ENCODE assay signal across 16 mouse cellular contexts in the genomic region with DNA sequence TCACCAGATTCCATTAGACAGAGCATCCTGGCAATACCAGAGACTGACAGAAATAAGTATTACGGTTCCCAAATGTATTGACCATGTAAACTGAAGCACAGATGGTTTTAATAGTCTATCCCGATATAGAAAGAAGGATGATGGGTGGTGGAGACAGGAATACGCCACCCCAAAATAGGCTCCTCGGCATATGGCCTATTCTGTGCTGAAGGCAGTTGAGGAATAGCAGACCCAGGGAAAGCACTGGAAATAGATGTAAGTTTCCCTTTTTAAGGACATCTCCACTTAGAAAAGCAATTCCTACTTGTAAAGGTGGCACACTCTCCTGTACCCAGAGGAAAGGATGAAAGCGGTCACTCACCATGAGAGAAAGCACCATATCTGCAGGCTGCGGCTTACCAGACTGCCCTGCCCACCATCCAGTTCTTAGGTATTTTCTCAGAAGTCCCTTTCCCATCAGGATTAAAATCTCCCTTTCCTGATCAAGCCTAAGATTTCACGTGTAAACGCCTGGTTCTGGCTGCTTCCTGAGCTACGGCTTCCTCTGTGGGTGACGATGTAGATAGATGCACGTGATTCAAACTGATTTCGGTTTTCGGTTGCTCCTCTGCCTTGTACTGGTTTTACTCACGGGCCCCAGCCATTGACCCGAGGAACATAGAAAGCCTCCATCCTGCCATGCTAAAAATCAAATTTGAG. TPM values are rescaled to one million over a fixed set of nuclear protein-coding genes. Genes with fewer than 3 reads are reported as not detected.
DNase-seq lines count a peak whose midpoint lies in the region; ATAC-seq and TF ChIP-seq lines count a peak whose summit lies in the region.
"Had no signal": no experiment of that assay in that cellular context is flagged by ENCODE, and none has a peak within 500 bp of the region (broad histone marks: within the 10 kb centered on the region; RNA-seq: fewer than 3 reads in every experiment).

No protein-coding gene starts in this region.

- intact Hi-C loops in left cerebral cortex, adult 2 months (cut with DNase I), result no loop called here

- H3K4me1 ChIP-seq in embryonic facial prominence, embryonic 14.5 days (ENCODE audit: control insufficient read depth, insufficient read depth, low read length), result 0 out of 2 replicates have a peak, but pooled peaks cover 3% of the 10 kb centered on the region
- H3K4me1 ChIP-seq in embryonic facial prominence, embryonic 10.5 days, result peaks cover 3% of the 10 kb centered on the region; the same call in 1 of the 2 replicates
- peaks cover 37% of the 10 kb centered on the region for H3K4me1 ChIP-seq in midbrain, embryonic 10.5 days
- H3K4me1 ChIP-seq in midbrain, embryonic 16.5 days (ENCODE audit: control insufficient read depth, insufficient read depth, low read length), result peaks cover 6% of the 10 kb centered on the region; the same call in 1 of the 2 replicates
- peaks cover 6% of the 10 kb centered on the region; the same call in 1 of the 2 replicates for H3K4me1 ChIP-seq in kidney, embryonic 16.5 days (ENCODE audit: insufficient read depth, low read length)
- H3K4me1 ChIP-seq: megakaryocyte, embryonic 14.5 days had no signal

- no peak overlapping the region for H3K4me3 ChIP-seq in embryonic facial prominence, embryonic 14.5 days (ENCODE audit: low read depth, low read length)
- no peak overlapping the region for H3K4me3 ChIP-seq in embryonic facial prominence, embryonic 10.5 days
- no peak overlapping the region for H3K4me3 ChIP-seq in midbrain, embryonic 10.5 days
- no peak overlapping the region for H3K4me3 ChIP-seq in midbrain, embryonic 16.5 days (ENCODE audit: low read depth, low read length)
- H3K4me3 ChIP-seq in left cerebral cortex, adult 2 months, result no peak overlapping the region
- no peak overlapping the region for H3K4me3 ChIP-seq in kidney, embryonic 16.5 days (ENCODE audit: low read length)
- H3K4me3 ChIP-seq: lung, embryonic 15.5 days; megakaryocyte, embryonic 14.5 days had no signal

- WGBS in embryonic facial prominence, embryonic 14.5 days, result 68% methylated on average over 15 of the region's 15 CpGs
- 87% methylated on average over 15 of the region's 15 CpGs for WGBS in embryonic facial prominence, embryonic 10.5 days
- 78% methylated on average over 15 of the region's 15 CpGs for WGBS in midbrain, embryonic 10.5 days
- WGBS in midbrain, embryonic 16.5 days, result 47% methylated on average over 15 of the region's 15 CpGs
- WGBS in kidney, embryonic 16.5 days, result 77% methylated on average over 15 of the region's 15 CpGs

- ATAC-seq in embryonic facial prominence, embryonic 14.5 days (ENCODE audit: low read depth), result no peak
- ATAC-seq in midbrain, embryonic 16.5 days, result no peak
- ATAC-seq in kidney, embryonic 16.5 days (ENCODE audit: low FRiP score, low TSS enrichment), result no peak
- ATAC-seq: inflammation-experienced regulatory T-cells, adult 6 months had no signal

- H3K9me3 ChIP-seq in embryonic facial prominence, embryonic 14.5 days (ENCODE audit: control insufficient read depth, low read length), result no peaks in the 10 kb centered on the region
- H3K9me3 ChIP-seq in embryonic facial prominence, embryonic 10.5 days, result no peaks in the 10 kb centered on the region
- H3K9me3 ChIP-seq in midbrain, embryonic 10.5 days (replicated peaks), result no peaks in the 10 kb centered on the region
- H3K9me3 ChIP-seq in midbrain, embryonic 16.5 days (replicated peaks; ENCODE audit: control insufficient read depth, low read length, poor library complexity, severe bottlenecking), result no peaks in the 10 kb centered on the region
- H3K9me3 ChIP-seq in kidney, embryonic 16.5 days (ENCODE audit: low read length), result no peaks in the 10 kb centered on the region
- H3K9me3 ChIP-seq: lung, embryonic 15.5 days; megakaryocyte, embryonic 14.5 days had no signal

- DNase-seq in embryonic facial prominence, embryonic 14.5 days (ENCODE audit: low spot score), result peak; percentile 6
- DNase-seq in embryonic facial prominence, embryonic 10.5 days (ENCODE audit: low spot score), result no peak
- DNase-seq in midbrain, embryonic 10.5 days (ENCODE audit: low spot score), result no peak
- DNase-seq in left cerebral cortex, adult 2 months (ENCODE audit: extremely low spot score in 1 of 2, low spot score in 2 of 2), result no peak
- peak; percentile 4 for DNase-seq in right cerebral cortex, postnatal 4 days
- no peak for DNase-seq in kidney, postnatal 14 days
- DNase-seq: adrenal gland, postnatal 25 days; gastrocnemius, postnatal 10 days; heart, postnatal 36 days had no signal

- TF ChIP-seq CTCF in left cerebral cortex, adult 2 months (IDR thresholded peaks at IDR 0.05), result no peak

- no peaks in the 10 kb centered on the region for H3K27me3 ChIP-seq in embryonic facial prominence, embryonic 14.5 days (replicated peaks; ENCODE audit: control insufficient read depth, insufficient read depth, low read length)
- no peaks in the 10 kb centered on the region for H3K27me3 ChIP-seq in embryonic facial prominence, embryonic 10.5 days (replicated peaks; ENCODE audit: low read depth, poor library complexity, severe bottlenecking)
- no peaks in the 10 kb centered on the region; the same call in 1 of the 2 replicates for H3K27me3 ChIP-seq in midbrain, embryonic 10.5 days (ENCODE audit: low read depth, poor library complexity, severe bottlenecking)
- H3K27me3 ChIP-seq in midbrain, embryonic 16.5 days (ENCODE audit: control insufficient read depth, insufficient read depth, low read depth, low read length), result no peaks in the 10 kb centered on the region
- no peaks in the 10 kb centered on the region for H3K27me3 ChIP-seq in kidney, embryonic 16.5 days (ENCODE audit: insufficient read depth, low read length)
- H3K27me3 ChIP-seq: lung, embryonic 15.5 days had no signal

- H3K9ac ChIP-seq in embryonic facial prominence, embryonic 14.5 days (ENCODE audit: low read depth, low read length), result no peak overlapping the region
- no peak overlapping the region for H3K9ac ChIP-seq in midbrain, embryonic 16.5 days (ENCODE audit: low read depth, low read length)
- no peak overlapping the region for H3K9ac ChIP-seq in kidney, embryonic 16.5 days (replicated peaks; ENCODE audit: low read length)
- H3K9ac ChIP-seq: lung, embryonic 15.5 days had no signal

- no peak overlapping the region for H3K27ac ChIP-seq in embryonic facial prominence, embryonic 14.5 days (replicated peaks; ENCODE audit: low read depth, low read length)
- H3K27ac ChIP-seq in embryonic facial prominence, embryonic 10.5 days (replicated peaks), result no peak overlapping the region
- H3K27ac ChIP-seq in midbrain, embryonic 10.5 days (replicated peaks), result peak overlapping the region; percentile 52
- no peak overlapping the region for H3K27ac ChIP-seq in midbrain, embryonic 16.5 days (ENCODE audit: low read length)
- peak overlapping the region; percentile 82 for H3K27ac ChIP-seq in left cerebral cortex, adult 2 months
- H3K27ac ChIP-seq in kidney, embryonic 16.5 days (ENCODE audit: low read length), result no peak overlapping the region
- H3K27ac ChIP-seq: lung, embryonic 15.5 days had no signal

- H3K36me3 ChIP-seq in embryonic facial prominence, embryonic 14.5 days (ENCODE audit: control insufficient read depth, insufficient read depth, low read length), result no peaks in the 10 kb centered on the region
- H3K36me3 ChIP-seq in embryonic facial prominence, embryonic 10.5 days (replicated peaks), result no peaks in the 10 kb centered on the region
- no peaks in the 10 kb centered on the region for H3K36me3 ChIP-seq in midbrain, embryonic 10.5 days
- no peaks in the 10 kb centered on the region for H3K36me3 ChIP-seq in midbrain, embryonic 16.5 days (ENCODE audit: control insufficient read depth, insufficient read depth, low read length)
- no peaks in the 10 kb centered on the region for H3K36me3 ChIP-seq in kidney, embryonic 16.5 days (ENCODE audit: insufficient read depth, low read length)
- H3K36me3 ChIP-seq: lung, embryonic 15.5 days had no signal

- H3K4me2 ChIP-seq in embryonic facial prominence, embryonic 14.5 days (ENCODE audit: low read depth, low read length), result no peak overlapping the region
- no peak overlapping the region for H3K4me2 ChIP-seq in midbrain, embryonic 16.5 days (ENCODE audit: low read length)
- H3K4me2 ChIP-seq in kidney, embryonic 16.5 days (replicated peaks; ENCODE audit: low read depth, low read length), result no peak overlapping the region
- H3K4me2 ChIP-seq: heart, embryonic 11.5 days; liver, embryonic 11.5 days; lung, embryonic 15.5 days had no signal

RNA-seq across cellular contexts. Expression of a gene that starts 53.3 kb away (rescaled TPM):
- polyA plus RNA-seq in embryonic facial prominence, embryonic 14.5 days (2014; fragmentation: Nextera tagmentation; extraction: Ambion mirVana), result 23.9 and 24.2 TPM in 2 replicates
- polyA plus RNA-seq in embryonic facial prominence, embryonic 10.5 days (2016; fragmentation: Nextera tagmentation; extraction: Ambion mirVana), result 20.6 and 21.3 TPM in 2 replicates
- 19.5 and 21.4 TPM in 2 replicates for polyA plus RNA-seq in midbrain, embryonic 10.5 days (2016; fragmentation: Nextera tagmentation; extraction: Ambion mirVana)
- polyA plus RNA-seq in midbrain, embryonic 16.5 days (2015; fragmentation: Nextera tagmentation; extraction: Ambion mirVana), result 26.6 TPM in 2 replicates
- total RNA-seq in left cerebral cortex, adult 2 months (2021), result 10 to 100 TPM; 75.3 to 84.1 TPM
- polyA plus RNA-seq in kidney, embryonic 16.5 days (2015; fragmentation: Nextera tagmentation; extraction: Ambion mirVana), result 23.1 and 23.8 TPM in 2 replicates

Comparison
In these comparisons a context has a peak if more than half of its experiments do, and no peak if none do; other contexts are left out.
1. DNase-seq: peak in embryonic facial prominence, embryonic 14.5 days (single experiment) and right cerebral cortex, postnatal 4 days (single experiment); none in embryonic facial prominence, embryonic 10.5 days (single experiment), midbrain, embryonic 10.5 days (single experiment), left cerebral cortex, adult 2 months (0 of 2) and kidney, postnatal 14 days (single experiment).
2. H3K27ac ChIP-seq: peak in midbrain, embryonic 10.5 days (single experiment) and left cerebral cortex, adult 2 months (single experiment); none in embryonic facial prominence, embryonic 14.5 days (single experiment), embryonic facial prominence, embryonic 10.5 days (single experiment), midbrain, embryonic 16.5 days (single experiment) and kidney, embryonic 16.5 days (single experiment).